Mouse (Mus musculus) C2C12 (cell line): ENCODE results near the gene Itpr3. TPM values are rescaled to one million over a fixed set of nuclear protein-coding genes. Genes with fewer than 3 reads are reported as not detected.

ENCODE experiments used
- H3K27me3 ChIP-seq: one replicate; pipeline ENCODE4 v1.6.1; 2011; ENCODE audit not compliant: control insufficient read depth, insufficient read depth, insufficient read length
- H3K36me3 ChIP-seq: one replicate; pipeline ENCODE4 v1.6.1; 2011; ENCODE audit not compliant: control insufficient read depth, insufficient read depth
- H3K4me3 ChIP-seq: one replicate; pipeline ENCODE4 v1.5.1; 2011; ENCODE audit warnings: mild to moderate bottlenecking, control low read depth; ENCODE audit not compliant: poor library complexity, insufficient read depth, severe bottlenecking
- H3K79me2 ChIP-seq: one replicate; pipeline ENCODE4 v1.6.1; 2011; ENCODE audit not compliant: control insufficient read depth, insufficient read depth
- H3K79me3 ChIP-seq: one replicate; pipeline ENCODE4 v1.6.1; 2011; ENCODE audit warnings: low read depth, control low read depth
- H3ac ChIP-seq: one replicate; pipeline ENCODE3; 2011; ENCODE audit warnings: low read depth; ENCODE audit not compliant: control insufficient read depth, insufficient read length
- CEBPB ChIP-seq: IDR thresholded peaks from one replicate; pipeline ENCODE4 v1.6.1; 2011; ENCODE audit warnings: low read depth, mild to moderate bottlenecking, control low read depth, moderate library complexity
- CTCF ChIP-seq: IDR thresholded peaks from one replicate; pipeline ENCODE4 v1.5.1; 2011; ENCODE audit not compliant: control insufficient read depth, insufficient read depth, insufficient read length
- FOSL1 ChIP-seq: IDR thresholded peaks from one replicate; pipeline ENCODE4 v1.8.0; 2011; ENCODE audit warnings: mild to moderate bottlenecking, low read length; ENCODE audit not compliant: poor library complexity, insufficient read depth, severe bottlenecking
- MAX ChIP-seq: IDR thresholded peaks from one replicate; pipeline ENCODE4 v1.6.1; 2011; ENCODE audit warnings: mild to moderate bottlenecking, control low read depth
- MYOD1 ChIP-seq: IDR thresholded peaks from one replicate; pipeline ENCODE4 v1.6.1; 2011; ENCODE audit warnings: low read depth; ENCODE audit not compliant: control insufficient read depth, insufficient read length
- MYOG ChIP-seq: IDR thresholded peaks from one replicate; pipeline ENCODE4 v1.6.1; 2011; ENCODE audit not compliant: control insufficient read depth, insufficient read length; ENCODE audit errors: extremely low read depth
- USF1 ChIP-seq: IDR thresholded peaks from one replicate; pipeline ENCODE4 v1.6.1; 2011; ENCODE audit warnings: low read depth, mild to moderate bottlenecking, control low read depth, moderate library complexity
- polyA plus RNA-seq: library from polyadenylated mRNA; unstranded; fragments of >200 nt; fragmentation: generic; extraction: Trizol; gene quantifications from one replicate; pipeline ENCODE4 v1.2.1, GENCODE M21; 2012; ENCODE audit warnings: missing spikeins

The Itpr3 gene
- polyA plus RNA-seq, 1 experiment = 20.0 TPM

DNA sequence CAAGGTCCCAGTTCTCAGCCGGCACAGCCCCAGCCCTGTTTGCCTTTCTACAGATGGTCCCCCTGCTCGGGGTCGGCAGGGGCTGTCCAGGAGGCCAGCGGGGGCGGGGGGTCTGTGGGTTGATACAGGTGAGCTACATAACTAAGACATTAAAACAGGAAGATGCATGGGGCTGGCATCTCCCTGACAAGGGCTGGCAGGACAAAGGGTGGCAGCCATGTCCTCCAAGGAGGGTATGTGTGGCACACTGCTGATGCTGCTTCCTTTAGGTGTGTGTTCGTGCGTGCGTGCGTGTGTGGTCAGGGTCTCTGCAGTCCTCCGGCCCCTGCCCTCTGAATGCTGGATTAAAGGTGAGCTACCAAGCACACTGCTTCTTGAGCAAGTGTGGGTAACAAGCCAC, 69.9 kb downstream of the Itpr3 start:
- no peak for TF ChIP-seq FOSL1
- no peak for TF ChIP-seq USF1
- TF ChIP-seq MAX = no peak
- no peak for TF ChIP-seq CTCF
- no peak for TF ChIP-seq MYOD1
- TF ChIP-seq MYOG = no peak
- Histone ChIP-seq H3K27me3 (no peaks in the 10 kb centered on the region), H3K79me3 (peaks cover 28% of the 10 kb centered on the region), H3K4me3 (no peak overlapping the region), H3ac (no peak overlapping the region), H3K36me3 (peaks cover 41% of the 10 kb centered on the region), H3K79me2 (peaks cover 68% of the 10 kb centered on the region)

GRCm38 (mm10) chr17:27128189-27128588, 71.1 kb downstream of the Itpr3 start:
- no peak for TF ChIP-seq MYOG
- TF ChIP-seq CEBPB = no peak
- TF ChIP-seq MAX = no peak
- no peak for TF ChIP-seq CTCF
- TF ChIP-seq USF1 = no peak
- no peak for TF ChIP-seq MYOD1
- TF ChIP-seq FOSL1 = no peak
- H3K36me3 ChIP-seq = peaks cover 28% of the 10 kb centered on the region

DNA sequence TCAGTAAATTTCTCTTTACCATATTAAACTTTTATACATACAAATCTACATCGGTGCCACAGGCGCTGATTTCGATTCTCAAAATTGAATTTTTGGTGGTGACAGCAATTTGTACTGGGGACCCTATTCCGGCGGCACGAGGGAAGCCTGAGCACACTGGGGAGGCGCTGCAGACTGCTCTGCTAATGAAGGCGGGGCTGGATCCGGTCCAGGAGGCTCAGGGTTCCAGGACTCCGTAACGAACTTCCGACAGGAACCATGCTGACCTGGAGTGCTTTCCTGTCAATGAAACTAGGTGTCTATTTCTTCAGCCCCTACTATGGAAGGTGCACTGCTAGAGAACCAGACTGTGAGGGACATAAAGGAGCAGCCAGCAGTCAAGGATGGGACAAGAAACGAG, 72.2 kb downstream of the Itpr3 start:
- Histone ChIP-seq H3ac (no peak overlapping the region), H3K4me3 (no peak overlapping the region), H3K27me3 (no peaks in the 10 kb centered on the region), H3K79me2 (peaks cover 85% of the 10 kb centered on the region), H3K36me3 (peaks cover 19% of the 10 kb centered on the region), H3K79me3 (peaks cover 41% of the 10 kb centered on the region)
- TF ChIP-seq MAX = no peak
- TF ChIP-seq FOSL1 = no peak
- no peak for TF ChIP-seq MYOD1
- TF ChIP-seq USF1 = no peak
- no peak for TF ChIP-seq CTCF
- TF ChIP-seq CEBPB = no peak
- TF ChIP-seq MYOG = no peak

More at GRCm38 (mm10) chr17:27128189-27128588, 71.1 kb downstream of the Itpr3 start:
- peaks cover 40% of the 10 kb centered on the region for H3K79me3 ChIP-seq
- H3ac ChIP-seq = no peak overlapping the region
- no peak overlapping the region for H3K4me3 ChIP-seq
- H3K79me2 ChIP-seq = peaks cover 80% of the 10 kb centered on the region
- no peaks in the 10 kb centered on the region for H3K27me3 ChIP-seq

- H3K36me3 ChIP-seq = peaks cover 13% of the 10 kb centered on the region
- no peak for TF ChIP-seq MYOG
- TF ChIP-seq CTCF = no peak
- TF ChIP-seq FOSL1 = no peak
- no peak for TF ChIP-seq MAX
- no peak for TF ChIP-seq CEBPB
- TF ChIP-seq MYOD1 = no peak
- no peak for TF ChIP-seq USF1
- peaks cover 41% of the 10 kb centered on the region for H3K79me3 ChIP-seq
- no peak overlapping the region for H3K4me3 ChIP-seq
- H3ac ChIP-seq = no peak overlapping the region
- no peaks in the 10 kb centered on the region for H3K27me3 ChIP-seq
- peaks cover 85% of the 10 kb centered on the region for H3K79me2 ChIP-seq
Measured at GRCm38 (mm10) chr17:27129819-27130218, 72.7 kb downstream of the Itpr3 start.

DNA sequence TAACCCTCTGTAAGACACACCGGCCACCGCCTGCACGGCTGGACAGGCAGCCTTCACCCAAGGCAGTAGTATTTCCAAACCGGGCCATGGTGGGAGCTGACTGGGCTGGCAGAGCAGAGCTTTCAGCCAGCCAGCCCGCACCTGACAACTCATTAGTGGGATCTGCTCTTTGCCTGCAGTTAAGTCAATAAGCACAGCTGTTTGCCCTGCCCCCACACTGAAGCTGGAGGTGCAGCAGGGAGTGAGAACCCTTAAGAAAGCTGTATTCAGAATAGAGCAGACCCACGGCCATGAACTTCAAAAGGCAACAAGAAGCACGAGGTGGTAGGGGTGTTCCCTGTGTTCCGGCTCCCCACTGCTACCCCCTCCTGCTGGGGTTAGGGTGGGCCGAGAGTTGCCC, 73.1 kb downstream of the Itpr3 start:
- Histone ChIP-seq H3K36me3 (peaks cover 9% of the 10 kb centered on the region), H3K27me3 (no peaks in the 10 kb centered on the region), H3ac (no peak overlapping the region), H3K4me3 (no peak overlapping the region), H3K79me3 (peaks cover 41% of the 10 kb centered on the region), H3K79me2 (peaks cover 83% of the 10 kb centered on the region)
- no peak for TF ChIP-seq CEBPB

DNA sequence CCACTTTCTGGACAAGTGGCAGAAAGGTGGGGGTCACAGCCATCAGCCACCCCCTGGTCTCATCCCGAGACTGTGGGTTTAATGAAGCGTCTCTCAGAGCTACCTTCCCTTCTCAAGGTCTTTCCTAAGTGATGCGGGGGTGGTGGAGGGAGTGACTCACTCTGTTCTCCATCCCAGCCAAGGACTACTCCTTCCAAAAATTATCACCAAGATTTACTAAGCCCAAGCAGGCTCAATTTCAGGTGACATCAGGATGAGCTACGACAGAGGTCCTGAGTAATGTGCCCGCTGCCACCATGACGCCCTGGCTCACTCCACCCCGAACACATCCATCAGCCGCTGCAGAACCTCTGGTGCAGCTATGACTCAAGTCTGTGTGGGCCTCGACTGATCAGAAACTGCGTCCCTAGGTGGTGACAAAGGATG, 74.1 kb downstream of the Itpr3 start:
- Histone ChIP-seq H3K79me2 (peaks cover 73% of the 10 kb centered on the region), H3ac (no peak overlapping the region), H3K36me3 (no peaks in the 10 kb centered on the region), H3K27me3 (no peaks in the 10 kb centered on the region), H3K79me3 (peaks cover 39% of the 10 kb centered on the region), H3K4me3 (no peak overlapping the region)
- TF ChIP-seq FOSL1 = no peak
